Mouse (Mus musculus) spleen, adult 2 months (tissue): ENCODE results near the gene Ngly1.

Source experiments
- CTCF ChIP-seq: fragments of 200-500 bp; IDR thresholded peaks from 2 replicates; pipeline ENCODE4 v1.5.1; 2011; ENCODE audit warnings: mild to moderate bottlenecking, inconsistent platforms; ENCODE audit not compliant: insufficient read depth, insufficient read length, insufficient replicate concordance; ENCODE audit errors: extremely low read depth
- POLR2A ChIP-seq: fragments of 200-500 bp; IDR thresholded peaks from 2 replicates; pipeline ENCODE4 v1.6.1; 2011; ENCODE audit warnings: low read depth, low read length, inconsistent platforms

- TF ChIP-seq POLR2A (no peak), CTCF (no peak)
Observed at GRCm38 (mm10) chr14:16273677-16274076, 24.6 kb downstream of the Ngly1 start.
